Mouse (Mus musculus): ENCODE results near the gene Loxl1. TPM values are rescaled to one million over a fixed set of nuclear protein-coding genes. Genes with fewer than 3 reads are reported as not detected.

The Loxl1 gene
- 55.7 and 70.5 TPM in 2 replicates for polyA plus RNA-seq (2015; fragmentation: Nextera tagmentation; extraction: Ambion mirVana)

GRCm38 (mm10) chr9:58312944-58313359 lies at the start of gene Loxl1:
TSS of gene Loxl1 (minus strand) at chr9:58313186.

GRCm38 (mm10) chr9:58253033-58253804 lies 59.8 kb downstream of the Loxl1 start, which contains the start of gene Stoml1:
TSS of gene Stoml1 (plus strand) at chr9:58253164.

GRCm38 (mm10) chr9:58249592-58250192 lies 63.3 kb downstream of the Loxl1 start, which contains the start of gene Pml:
TSS of gene Pml (minus strand) at chr9:58249786.

Other genes with a start within 250 kb of the Loxl1 start
- gene Stra6, start 249.4 kb downstream of the Loxl1 start, polyA plus RNA-seq (2015; fragmentation: Nextera tagmentation; extraction: Ambion mirVana): 0.08 and 0.25 TPM in 2 replicates
- gene Ccdc33, start 194.4 kb downstream of the Loxl1 start, polyA plus RNA-seq (2015; fragmentation: Nextera tagmentation; extraction: Ambion mirVana): 0.10 and 0.24 TPM in 2 replicates
- 14.2 and 24.3 TPM in 2 replicates for gene Islr, start 108.9 kb downstream of the Loxl1 start, polyA plus RNA-seq (2015; fragmentation: Nextera tagmentation; extraction: Ambion mirVana)
- 0.07 TPM in 1 of 2 replicates, not detected in the other for gene Islr2, start 108.9 kb downstream of the Loxl1 start, polyA plus RNA-seq (2015; fragmentation: Nextera tagmentation; extraction: Ambion mirVana)
- 23.1 and 25.1 TPM in 2 replicates for gene Pml, start 63.4 kb downstream of the Loxl1 start, polyA plus RNA-seq (2015; fragmentation: Nextera tagmentation; extraction: Ambion mirVana)
- 13.8 and 16.9 TPM in 2 replicates for gene Stoml1, start 60.0 kb downstream of the Loxl1 start, polyA plus RNA-seq (2015; fragmentation: Nextera tagmentation; extraction: Ambion mirVana)
- not detected in 2 replicates for gene Tbc1d21, start 57.3 kb upstream of the Loxl1 start, polyA plus RNA-seq (2015; fragmentation: Nextera tagmentation; extraction: Ambion mirVana)
- gene Insyn1, start 175.4 kb upstream of the Loxl1 start, polyA plus RNA-seq (2015; fragmentation: Nextera tagmentation; extraction: Ambion mirVana): 0.37 and 0.90 TPM in 2 replicates
- gene Cd276, start 242.3 kb upstream of the Loxl1 start, polyA plus RNA-seq (2015; fragmentation: Nextera tagmentation; extraction: Ambion mirVana): 6.8 and 9.1 TPM in 2 replicates

Measured in spleen, postnatal 0 days (tissue).